ENCODE assay signal across 26 mouse cellular contexts in genomic region chr4:45241330-45241729, GRCm38 (mm10). TPM values are rescaled to one million over a fixed set of nuclear protein-coding genes. Genes with fewer than 3 reads are reported as not detected.
DNase-seq lines count a peak whose midpoint lies in the region; ATAC-seq and TF ChIP-seq lines count a peak whose summit lies in the region.
"Had no signal": no experiment of that assay in that cellular context is flagged by ENCODE, and none has a peak within 500 bp of the region (broad histone marks: within the 10 kb centered on the region; RNA-seq: fewer than 3 reads in every experiment).

No protein-coding gene starts in this region.

- H3K27me3 ChIP-seq in liver, embryonic 12.5 days (replicated peaks), result no peaks in the 10 kb centered on the region
- H3K27me3 ChIP-seq in liver, postnatal 0 days (ENCODE audit: insufficient read depth, low read length), result no peaks in the 10 kb centered on the region
- H3K27me3 ChIP-seq in liver, embryonic 13.5 days, result no peaks in the 10 kb centered on the region
- H3K27me3 ChIP-seq: CH12.LX; embryonic facial prominence, embryonic 13.5 days; embryonic facial prominence, embryonic 15.5 days; Patski had no signal

- H3K36me3 ChIP-seq in liver, embryonic 12.5 days, result no peaks in the 10 kb centered on the region
- H3K36me3 ChIP-seq in liver, postnatal 0 days (replicated peaks; ENCODE audit: insufficient read depth, low read length), result no peaks in the 10 kb centered on the region
- no peaks in the 10 kb centered on the region for H3K36me3 ChIP-seq in liver, embryonic 13.5 days
- H3K36me3 ChIP-seq: embryonic facial prominence, embryonic 13.5 days; embryonic facial prominence, embryonic 15.5 days; forebrain, embryonic 10.5 days; forebrain, embryonic 12.5 days; G1E had no signal

- no peak overlapping the region for H3K4me3 ChIP-seq in liver, embryonic 12.5 days
- H3K4me3 ChIP-seq in liver, postnatal 0 days (ENCODE audit: low read depth, low read length), result no peak overlapping the region
- H3K4me3 ChIP-seq in liver, embryonic 13.5 days (replicated peaks), result no peak overlapping the region
- H3K4me3 ChIP-seq: embryonic facial prominence, embryonic 13.5 days; embryonic facial prominence, embryonic 15.5 days; erythroblast, embryonic 14.5 days; forebrain, embryonic 10.5 days; forebrain, embryonic 12.5 days had no signal

- no peak overlapping the region for H3K9ac ChIP-seq in liver, embryonic 12.5 days
- no peak overlapping the region for H3K9ac ChIP-seq in liver, postnatal 0 days (replicated peaks)
- H3K9ac ChIP-seq in liver, embryonic 13.5 days, result no peak overlapping the region
- H3K9ac ChIP-seq: embryonic facial prominence, embryonic 13.5 days; embryonic facial prominence, embryonic 15.5 days; forebrain, embryonic 12.5 days had no signal

- H3K27ac ChIP-seq in liver, embryonic 12.5 days, result no peak overlapping the region
- H3K27ac ChIP-seq in liver, postnatal 0 days (ENCODE audit: low read depth), result no peak overlapping the region
- H3K27ac ChIP-seq in liver, embryonic 13.5 days, result no peak overlapping the region
- H3K27ac ChIP-seq: embryonic facial prominence, embryonic 13.5 days; embryonic facial prominence, embryonic 15.5 days; forebrain, embryonic 10.5 days; forebrain, embryonic 12.5 days had no signal

- no peak for DNase-seq in liver, postnatal 0 days
- peak; percentile 15 for DNase-seq in liver, embryonic 13.5 days
- no peak for DNase-seq in urinary bladder, postnatal 36 days (ENCODE audit: low spot score in 2 of 2)
- DNase-seq in thymus, postnatal 10 days (ENCODE audit: low spot score in 2 of 2), result no peak
- DNase-seq: adrenal gland, adult 8-10 months; adrenal gland, postnatal 14 days; adrenal gland, postnatal 36 days; cerebellum, adult 11 months; cerebellum, adult 18-20 months; cerebellum, adult 8-10 months; cerebellum, adult 9-11 months; cerebellum, postnatal 14 days; cerebellum, postnatal 36 days; embryo, embryonic 11 days had no signal

- no peak for TF ChIP-seq EP300 in liver, postnatal 0 days (IDR thresholded peaks at IDR 0.05; ENCODE audit: low read depth)

- peaks cover 36% of the 10 kb centered on the region for H3K4me1 ChIP-seq in liver, embryonic 12.5 days
- no peaks in the 10 kb centered on the region for H3K4me1 ChIP-seq in liver, postnatal 0 days (ENCODE audit: insufficient read depth)
- H3K4me1 ChIP-seq in liver, embryonic 13.5 days (replicated peaks), result peaks cover 33% of the 10 kb centered on the region
- H3K4me1 ChIP-seq: embryonic facial prominence, embryonic 13.5 days; embryonic facial prominence, embryonic 15.5 days; forebrain, embryonic 12.5 days had no signal

- H3K4me2 ChIP-seq in liver, embryonic 12.5 days, result no peak overlapping the region
- no peak overlapping the region for H3K4me2 ChIP-seq in liver, postnatal 0 days (ENCODE audit: low read depth, low read length)
- no peak overlapping the region for H3K4me2 ChIP-seq in liver, embryonic 13.5 days
- H3K4me2 ChIP-seq: embryonic facial prominence, embryonic 13.5 days; embryonic facial prominence, embryonic 15.5 days; forebrain, embryonic 12.5 days had no signal

- ATAC-seq in liver, embryonic 12.5 days, result peak; percentile 50; the same call in 1 of the 2 replicates
- ATAC-seq in liver, postnatal 0 days, result no peak
- 0 out of 2 replicates have a peak, but pooled peaks have one; percentile 26 for ATAC-seq in liver, embryonic 13.5 days (ENCODE audit: low read depth)
- ATAC-seq: activated CD4-positive, CD25-positive, alpha-beta regulatory T cell, adult 4 months; forebrain, embryonic 14.5 days; forebrain, embryonic 16.5 days; Patski had no signal

- WGBS in liver, embryonic 12.5 days (ENCODE audit: insufficient replicate concordance), result 39% methylated on average over 5 of the region's 5 CpGs
- WGBS in liver, postnatal 0 days (ENCODE audit: insufficient replicate concordance), result 75% methylated on average over 5 of the region's 5 CpGs
- 48% methylated on average over 5 of the region's 5 CpGs for WGBS in liver, embryonic 13.5 days (ENCODE audit: insufficient replicate concordance)

- H3K9me3 ChIP-seq in liver, embryonic 12.5 days (replicated peaks), result no peaks in the 10 kb centered on the region
- H3K9me3 ChIP-seq in liver, postnatal 0 days (ENCODE audit: low read length), result no peaks in the 10 kb centered on the region
- no peaks in the 10 kb centered on the region for H3K9me3 ChIP-seq in liver, embryonic 13.5 days (replicated peaks)
- H3K9me3 ChIP-seq: embryonic facial prominence, embryonic 13.5 days; embryonic facial prominence, embryonic 15.5 days; forebrain, embryonic 10.5 days; forebrain, embryonic 12.5 days; G1E had no signal

- no peak for TF ChIP-seq CTCF in liver, postnatal 0 days (IDR thresholded peaks at IDR 0.05; ENCODE audit: low read depth)

RNA-seq across cellular contexts. Expression of gene Trmt10b, which starts 55.6 kb away (rescaled TPM):
- 8.7 and 8.8 TPM in 2 replicates for polyA plus RNA-seq in liver, embryonic 12.5 days (2016; fragmentation: Nextera tagmentation; extraction: Ambion mirVana)
- 4.2 and 4.3 TPM in 2 replicates for polyA plus RNA-seq in liver, postnatal 0 days (2015; fragmentation: Nextera tagmentation; extraction: Ambion mirVana)
- polyA plus RNA-seq in liver, embryonic 13.5 days (2015; fragmentation: Nextera tagmentation; extraction: Ambion mirVana), result 6.0 and 7.3 TPM in 2 replicates

RNA-seq across cellular contexts. Expression of gene Frmpd1, which starts 56.7 kb away (rescaled TPM):
- polyA plus RNA-seq in liver, embryonic 12.5 days (2016; fragmentation: Nextera tagmentation; extraction: Ambion mirVana), result 0.27 and 0.38 TPM in 2 replicates
- polyA plus RNA-seq in liver, postnatal 0 days (2015; fragmentation: Nextera tagmentation; extraction: Ambion mirVana), result 0.02 and 0.04 TPM in 2 replicates
- 0.22 and 0.28 TPM in 2 replicates for polyA plus RNA-seq in liver, embryonic 13.5 days (2015; fragmentation: Nextera tagmentation; extraction: Ambion mirVana)
- polyA plus RNA-seq: activated CD4-positive, CD25-positive, alpha-beta regulatory T cell, adult 4 months had no signal
